Mouse (Mus musculus) bone marrow macrophage, adult 2 months (primary cell): ENCODE measurements around the gene Ube2q1.

Experiments used
- CTCF ChIP-seq: IDR thresholded peaks from 2 replicates; pipeline ENCODE4 v1.5.1; 2012; ENCODE audit warnings: low read depth, mild to moderate bottlenecking, low read length, moderate library complexity
- POLR2A ChIP-seq: IDR thresholded peaks from 2 replicates; pipeline ENCODE4 v1.6.1; 2012; ENCODE audit warnings: mild to moderate bottlenecking, low read depth, low read length, borderline replicate concordance

- TF ChIP-seq POLR2A: no peak
- TF ChIP-seq CTCF: no peak
Observed at GRCm38 (mm10) chr3:89759786-89760185, 13.6 kb upstream of the Ube2q1 start.
